Mouse (Mus musculus): Measurements from ENCODE around the gene Scd2. TPM values are rescaled to one million over a fixed set of nuclear protein-coding genes. Genes with fewer than 3 reads are reported as not detected.
"Not testable (repeated sequence)": the region's sequence is repeated elsewhere in the genome, so short reads cannot be mapped to it uniquely, and the experiment has no call there.

The Scd2 gene
- polyA plus RNA-seq, 1 experiment from 2014 or later: 224 TPM

DNA sequence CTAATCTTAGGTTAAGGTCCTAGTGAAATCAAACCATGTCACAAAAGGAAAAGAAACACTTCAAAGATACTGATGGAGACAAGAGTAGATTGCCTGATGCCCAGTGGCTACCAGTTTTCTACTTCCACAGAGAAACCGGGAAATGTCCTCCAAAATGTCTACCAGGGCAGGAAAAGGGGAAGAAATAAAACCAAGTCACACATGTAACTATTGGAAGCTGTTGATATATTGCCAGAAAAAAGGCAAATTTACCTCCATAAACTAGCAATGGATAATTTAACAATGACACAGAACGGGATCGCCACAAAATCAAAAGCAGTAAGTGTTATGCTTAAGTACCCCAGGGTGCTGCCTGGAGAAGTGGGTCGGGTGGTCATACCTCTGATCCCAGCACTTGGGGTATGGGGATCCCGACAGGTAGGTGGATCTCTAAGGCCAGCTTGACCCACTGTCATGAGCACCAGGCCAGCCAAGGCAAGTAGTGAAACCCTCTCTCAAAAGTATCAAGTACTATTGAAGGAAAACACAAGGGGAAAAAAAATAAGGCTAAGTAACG is 14.5 kb downstream of the Scd2 start:
- Histone ChIP-seq H3K27me3 (no peaks in the 10 kb centered on the region), H3K4me2 (no peak overlapping the region), H3K27ac (no peak overlapping the region), H3K9ac (no peak overlapping the region), H3K9me3 (no peaks in the 10 kb centered on the region), H3K4me1 (peaks cover 34% of the 10 kb centered on the region), H3K36me3 (peaks cover 59% of the 10 kb centered on the region), H3K4me3 (no peak overlapping the region)
- WGBS: 69% methylated on average over 6 of the region's 6 CpGs
- ATAC-seq (ENCODE audit: borderline replicate concordance, extremely low read depth, low FRiP score, low TSS enrichment): no peak

GRCm38 (mm10) chr19:44308611-44309246 is 15.3 kb downstream of the Scd2 start:
- H3K4me3 ChIP-seq: no peak overlapping the region
- 79% methylated on average over 8 of the region's 8 CpGs for WGBS
- H3K4me2 ChIP-seq: no peak overlapping the region
- no peak overlapping the region for H3K9ac ChIP-seq
- H3K4me1 ChIP-seq: peaks cover 28% of the 10 kb centered on the region
- ATAC-seq (ENCODE audit: borderline replicate concordance, extremely low read depth, low FRiP score, low TSS enrichment): no peak
- no peaks in the 10 kb centered on the region for H3K9me3 ChIP-seq
- H3K36me3 ChIP-seq: peaks cover 51% of the 10 kb centered on the region
- no peaks in the 10 kb centered on the region for H3K27me3 ChIP-seq
- H3K27ac ChIP-seq: no peak overlapping the region

DNA sequence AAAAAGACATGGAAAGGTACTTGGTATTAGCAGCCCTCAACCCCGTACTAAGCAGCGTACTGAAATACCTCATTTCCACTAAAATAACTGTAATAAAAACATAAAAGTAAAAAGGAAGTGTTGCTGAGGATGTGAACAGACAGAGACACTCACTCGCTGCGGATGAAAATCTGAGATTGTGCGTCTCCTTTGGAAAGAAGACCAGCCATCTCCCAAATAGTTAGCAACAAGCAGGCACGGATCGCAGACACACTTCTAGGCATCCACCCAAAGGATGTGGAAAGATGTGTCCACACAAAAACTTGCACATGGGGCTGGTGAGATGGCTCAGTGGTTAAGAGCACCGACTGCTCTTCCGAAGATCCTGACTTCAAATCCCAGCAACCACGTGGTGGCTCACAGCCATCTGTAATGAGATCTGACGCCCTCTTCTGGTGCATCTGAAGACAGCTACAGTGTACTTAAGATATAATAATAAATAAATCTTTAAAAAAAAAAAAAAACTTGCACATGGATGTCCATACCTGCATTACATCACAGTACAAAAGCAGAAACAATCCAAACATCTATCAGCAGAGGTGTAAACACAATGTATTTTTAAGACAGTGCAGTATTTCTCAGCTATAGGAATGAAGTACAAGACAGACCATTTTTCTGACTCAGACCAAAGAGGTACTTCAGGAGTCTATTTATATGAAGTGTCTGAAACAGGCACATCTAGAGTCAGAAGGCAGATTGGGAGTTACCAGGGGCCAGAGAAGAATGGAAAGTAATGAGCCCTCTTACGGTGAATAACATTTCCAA is 16.1 kb downstream of the Scd2 start:
- H3K27me3 ChIP-seq: no peaks in the 10 kb centered on the region
- no peak overlapping the region for H3K27ac ChIP-seq
- H3K9ac ChIP-seq: no peak overlapping the region
- H3K4me1 ChIP-seq: peaks cover 29% of the 10 kb centered on the region
- H3K4me2 ChIP-seq: no peak overlapping the region
- H3K4me3 ChIP-seq: no peak overlapping the region
- H3K9me3 ChIP-seq: no peaks in the 10 kb centered on the region
- peaks cover 43% of the 10 kb centered on the region for H3K36me3 ChIP-seq
- ATAC-seq (ENCODE audit: borderline replicate concordance, extremely low read depth, low FRiP score, low TSS enrichment): no peak
- WGBS: 77% methylated on average over 12 of the region's 12 CpGs

DNA sequence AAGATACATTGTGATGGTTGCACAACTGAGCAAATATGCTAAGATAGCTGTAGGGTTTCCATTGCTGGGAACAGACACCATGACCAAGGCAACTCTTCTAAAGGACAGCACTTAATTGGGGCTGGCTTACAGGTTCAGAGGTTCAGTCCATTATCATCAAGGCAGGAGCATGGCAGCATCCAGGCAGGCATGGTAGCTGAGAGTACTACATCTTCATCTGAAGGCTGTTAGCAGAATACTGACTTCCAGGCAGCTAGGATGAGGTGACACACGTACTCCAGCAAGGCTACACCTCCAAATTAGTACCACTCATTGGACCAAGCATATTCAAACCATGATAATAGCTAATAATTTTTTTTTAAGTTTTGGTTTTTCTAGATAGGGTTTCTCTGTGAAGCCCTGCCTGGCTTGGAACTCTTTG is 16.7 kb downstream of the Scd2 start:
- H3K27ac ChIP-seq; H3K4me3 ChIP-seq; H3K4me2 ChIP-seq; H3K27me3 ChIP-seq; ATAC-seq (ENCODE audit: borderline replicate concordance, extremely low read depth, low FRiP score, low TSS enrichment); H3K9ac ChIP-seq; H3K9me3 ChIP-seq: not testable (repeated sequence)
- 78% methylated on average over 1 of the region's 1 CpGs for WGBS
- H3K4me1 ChIP-seq: peaks cover 26% of the 10 kb centered on the region
- H3K36me3 ChIP-seq: peaks cover 37% of the 10 kb centered on the region

DNA sequence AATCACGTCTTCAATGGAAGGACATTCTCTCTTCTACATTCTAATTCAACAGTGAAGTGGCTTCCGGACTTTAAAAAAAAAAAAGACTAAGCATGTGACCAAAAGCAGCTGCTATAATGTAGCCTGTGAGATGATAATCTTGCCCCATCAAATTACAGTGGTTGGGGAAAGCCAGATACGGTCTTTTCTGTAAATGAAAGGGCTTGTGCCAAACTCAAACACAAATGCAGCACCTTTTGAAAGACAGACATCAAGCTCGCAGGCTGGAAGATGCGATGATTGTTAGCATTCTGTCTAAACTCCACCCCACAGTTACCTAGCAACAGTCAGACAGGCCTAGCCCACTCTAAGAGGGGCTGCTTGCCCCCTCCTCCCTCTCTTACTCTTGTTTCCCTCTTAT is 17.3 kb downstream of the Scd2 start:
- Histone ChIP-seq H3K27ac (no peak overlapping the region), H3K4me3 (no peak overlapping the region), H3K27me3 (no peaks in the 10 kb centered on the region), H3K9ac (no peak overlapping the region), H3K4me1 (peaks cover 27% of the 10 kb centered on the region), H3K9me3 (no peaks in the 10 kb centered on the region), H3K36me3 (peaks cover 30% of the 10 kb centered on the region), H3K4me2 (no peak overlapping the region)
- ATAC-seq (ENCODE audit: borderline replicate concordance, extremely low read depth, low FRiP score, low TSS enrichment): no peak
- 24% methylated on average over 5 of the region's 5 CpGs for WGBS

DNA sequence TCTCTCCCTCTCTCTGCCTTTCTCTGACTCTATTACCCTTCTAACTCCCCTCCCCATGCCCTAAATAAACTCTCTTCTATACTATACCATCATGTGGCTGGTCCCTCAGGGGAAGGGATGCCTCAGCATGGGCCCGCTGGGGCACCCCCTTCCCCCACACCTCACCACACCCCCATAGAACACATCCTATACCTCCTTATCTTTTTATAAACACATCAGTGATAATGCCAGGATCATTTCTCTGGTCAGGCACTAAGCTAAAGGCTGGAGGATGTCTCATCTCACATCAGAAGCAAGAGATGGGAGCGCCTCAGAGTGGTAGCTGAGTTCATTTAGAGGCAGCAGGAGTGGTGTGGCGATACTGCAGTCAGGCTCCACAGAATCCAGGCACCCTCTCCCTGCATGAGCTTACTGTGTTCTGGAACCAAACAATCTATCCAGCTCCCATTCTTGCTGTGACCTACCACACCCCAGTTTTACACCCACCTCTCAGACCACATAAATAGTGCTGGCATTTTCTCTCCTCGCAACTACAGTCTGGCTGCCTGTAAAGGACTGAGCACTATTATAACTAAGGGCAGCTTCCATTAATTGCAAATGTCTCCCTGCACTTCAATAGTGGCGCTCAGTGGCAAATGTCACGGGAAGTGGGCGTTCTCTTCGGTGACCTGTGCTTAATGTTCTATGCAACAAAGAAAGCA is 18.0 kb downstream of the Scd2 start:
- WGBS: 51% methylated on average over 8 of the region's 8 CpGs
- Histone ChIP-seq H3K4me2 (no peak overlapping the region), H3K9me3 (no peaks in the 10 kb centered on the region), H3K4me3 (no peak overlapping the region), H3K4me1 (peaks cover 27% of the 10 kb centered on the region), H3K36me3 (peaks cover 24% of the 10 kb centered on the region), H3K9ac (no peak overlapping the region), H3K27ac (peak overlapping the region; percentile 26; the same call in 1 of the 2 replicates), H3K27me3 (no peaks in the 10 kb centered on the region)
- ATAC-seq (ENCODE audit: borderline replicate concordance, extremely low read depth, low FRiP score, low TSS enrichment): no peak

DNA sequence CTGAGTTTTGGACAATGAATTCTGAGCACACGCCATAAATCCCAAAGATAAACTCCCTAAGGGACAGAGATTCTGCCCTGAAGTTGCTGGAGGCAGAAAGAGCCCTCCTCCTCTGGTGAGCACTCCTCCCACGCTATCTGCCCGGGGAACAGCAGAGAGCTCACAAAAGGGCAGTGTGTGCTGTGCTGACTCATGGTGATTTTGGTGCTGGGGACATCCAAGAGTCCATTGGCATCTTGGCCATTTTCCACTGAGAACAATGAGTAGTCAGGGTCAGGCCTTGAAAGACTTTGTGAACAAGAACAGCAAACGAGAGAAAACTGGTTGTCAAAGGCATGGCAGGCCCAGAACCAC is 18.5 kb downstream of the Scd2 start:
- ATAC-seq (ENCODE audit: borderline replicate concordance, extremely low read depth, low FRiP score, low TSS enrichment): no peak
- H3K9ac ChIP-seq: no peak overlapping the region
- peak overlapping the region; percentile 26; the same call in 1 of the 2 replicates for H3K27ac ChIP-seq
- WGBS: 31% methylated on average over 4 of the region's 4 CpGs
- peaks cover 27% of the 10 kb centered on the region for H3K4me1 ChIP-seq
- H3K4me3 ChIP-seq: no peak overlapping the region
- H3K4me2 ChIP-seq: no peak overlapping the region
- no peaks in the 10 kb centered on the region for H3K9me3 ChIP-seq
- H3K27me3 ChIP-seq: no peaks in the 10 kb centered on the region
- peaks cover 19% of the 10 kb centered on the region for H3K36me3 ChIP-seq

GRCm38 (mm10) chr19:44313066-44313465 is 19.6 kb downstream of the Scd2 start:
- ATAC-seq (ENCODE audit: borderline replicate concordance, extremely low read depth, low FRiP score, low TSS enrichment): no peak
- Histone ChIP-seq H3K4me1 (peaks cover 27% of the 10 kb centered on the region), H3K4me2 (no peak overlapping the region), H3K27me3 (no peaks in the 10 kb centered on the region), H3K9ac (no peak overlapping the region), H3K9me3 (no peaks in the 10 kb centered on the region), H3K4me3 (no peak overlapping the region), H3K36me3 (peaks cover 8% of the 10 kb centered on the region), H3K27ac (no peak overlapping the region)
- 73% methylated on average over 3 of the region's 3 CpGs for WGBS

DNA sequence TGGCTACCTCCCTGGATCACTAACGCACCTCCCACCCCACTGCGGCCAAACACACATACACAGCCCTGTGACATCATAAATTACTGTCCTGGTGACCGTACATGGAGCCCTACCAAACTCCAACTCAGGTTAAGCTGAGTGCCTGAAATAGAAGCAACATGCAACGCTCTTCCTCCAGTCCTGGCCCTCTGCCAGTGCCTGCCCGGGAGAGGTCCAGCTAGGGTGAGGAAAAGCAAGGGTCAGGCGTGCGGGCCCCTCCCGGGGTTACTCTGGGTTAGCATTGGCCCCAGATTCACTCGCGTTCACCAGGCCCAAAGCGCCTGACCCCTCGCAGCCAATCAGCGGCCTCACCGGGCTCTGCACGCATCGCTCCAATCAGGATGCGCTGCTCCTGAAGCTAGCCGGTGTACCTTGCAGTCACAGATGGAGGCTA is 20.9 kb downstream of the Scd2 start:
- peak overlapping the region; percentile 88 for H3K4me2 ChIP-seq
- peak; percentile 83 for ATAC-seq (ENCODE audit: borderline replicate concordance, extremely low read depth, low FRiP score, low TSS enrichment)
- WGBS: 3% methylated on average over 18 of the region's 18 CpGs
- H3K27me3 ChIP-seq: no peaks in the 10 kb centered on the region
- H3K4me3 ChIP-seq: peak overlapping the region; percentile 50
- peak overlapping the region; percentile 50 for H3K9ac ChIP-seq
- no peaks in the 10 kb centered on the region; the same call in 1 of the 2 replicates for H3K9me3 ChIP-seq
- H3K36me3 ChIP-seq: no peaks in the 10 kb centered on the region
- peaks cover 27% of the 10 kb centered on the region for H3K4me1 ChIP-seq
- H3K27ac ChIP-seq: peak overlapping the region; percentile 68

DNA sequence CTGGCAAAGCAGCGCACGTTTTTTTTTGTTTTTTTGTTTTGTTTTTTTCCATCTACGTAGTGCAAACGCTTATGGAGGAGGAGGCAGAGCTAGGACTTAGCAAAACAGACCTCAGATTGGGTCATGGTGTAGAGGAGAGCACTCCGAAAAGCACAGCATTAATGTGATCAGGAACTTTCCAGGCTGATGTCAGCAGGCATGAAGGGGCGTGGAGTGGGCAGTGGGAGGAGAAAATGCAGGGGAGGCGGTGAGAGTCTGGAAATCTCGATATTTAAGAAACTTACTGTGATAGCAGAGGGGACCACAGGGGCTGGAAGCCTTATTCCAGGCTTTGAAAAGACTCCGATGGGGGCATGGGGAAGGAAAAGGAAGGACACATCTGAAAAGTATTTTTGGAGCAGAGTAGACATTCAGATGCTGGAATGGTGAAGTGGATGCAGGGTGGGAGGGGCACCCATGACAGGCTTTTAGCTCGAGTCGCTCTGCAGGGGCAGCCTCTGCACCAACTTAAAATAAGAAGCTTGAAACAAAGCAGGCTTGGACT is 21.5 kb downstream of the Scd2 start:
- WGBS: under 1% methylated on average over 11 of the region's 11 CpGs
- Histone ChIP-seq H3K9ac (peak overlapping the region; percentile 50), H3K36me3 (no peaks in the 10 kb centered on the region), H3K4me1 (peaks cover 27% of the 10 kb centered on the region), H3K9me3 (no peaks in the 10 kb centered on the region; the same call in 1 of the 2 replicates), H3K27ac (peak overlapping the region; percentile 68), H3K4me2 (peak overlapping the region; percentile 88), H3K27me3 (no peaks in the 10 kb centered on the region), H3K4me3 (peak overlapping the region; percentile 50)
- peak; percentile 76 for ATAC-seq (ENCODE audit: borderline replicate concordance, extremely low read depth, low FRiP score, low TSS enrichment)

- WGBS: 62% methylated on average over 5 of the region's 5 CpGs
These were observed 23.4 kb downstream of the Scd2 start for GRCm38 (mm10) chr19:44316752-44317315.

More at GRCm38 (mm10) chr19:44316752-44317315, 23.4 kb downstream of the Scd2 start:
- Histone ChIP-seq H3K4me1 (peaks cover 18% of the 10 kb centered on the region), H3K9ac (no peak overlapping the region), H3K27me3 (no peaks in the 10 kb centered on the region), H3K36me3 (no peaks in the 10 kb centered on the region), H3K27ac (no peak overlapping the region), H3K4me3 (no peak overlapping the region), H3K4me2 (no peak overlapping the region), H3K9me3 (no peaks in the 10 kb centered on the region; the same call in 1 of the 2 replicates)
- no peak for ATAC-seq (ENCODE audit: borderline replicate concordance, extremely low read depth, low FRiP score, low TSS enrichment)

All from lung, embryonic 15.5 days (tissue).